Mouse (Mus musculus): ENCODE results near the gene Ceacam16.

The Ceacam16 gene

GRCm38 (mm10) chr7:19816224-19816771 lies 44.8 kb downstream of the Ceacam16 start:
- DNase-seq (ENCODE audit: low spot score in 2 of 2), result peak; percentile 45 to 51

DNA sequence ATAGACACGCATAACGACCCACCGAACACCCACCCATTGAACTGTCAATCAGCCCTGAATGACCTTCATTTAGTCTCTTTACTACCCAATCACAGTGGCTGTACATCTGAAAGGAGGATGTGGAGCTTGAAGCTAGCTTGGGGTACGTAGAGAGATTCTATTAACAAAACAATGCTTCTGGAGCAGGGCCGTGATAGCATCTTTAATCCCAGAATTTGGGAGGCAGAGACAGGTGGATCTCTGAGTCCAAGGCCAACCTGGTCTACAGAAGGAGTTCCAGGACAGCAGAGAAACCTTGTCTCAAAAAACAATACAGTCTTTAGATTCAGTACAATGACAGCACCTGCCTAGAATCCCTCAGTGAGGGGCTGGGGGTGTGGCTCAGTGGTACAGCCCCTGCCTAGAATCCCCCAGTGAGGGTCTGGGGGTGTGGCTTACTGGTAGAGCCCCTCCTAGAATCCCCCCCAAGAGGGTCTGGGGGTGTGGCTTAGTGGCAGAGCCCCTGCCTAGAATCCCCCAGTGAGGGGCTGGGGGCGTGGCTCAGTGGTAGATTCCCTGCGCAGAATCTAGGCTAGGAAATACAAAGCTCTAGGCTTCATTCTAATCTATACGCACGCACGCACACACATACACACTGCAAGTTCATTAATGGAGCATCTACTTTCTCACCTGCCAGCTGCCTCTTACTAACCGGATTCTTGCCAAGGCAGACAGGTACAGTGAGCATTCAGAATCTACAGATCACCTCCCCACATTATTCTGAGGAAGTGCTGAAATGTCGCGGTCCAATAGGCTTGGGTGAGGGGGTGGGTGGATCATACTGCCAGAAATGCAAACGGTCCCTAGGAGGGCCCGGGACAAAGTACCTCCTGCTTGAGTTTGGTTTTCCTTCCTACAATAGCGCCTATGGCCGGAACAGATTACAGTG lies 45.5 kb downstream of the Ceacam16 start:
- no peak for DNase-seq (ENCODE audit: low spot score in 2 of 2)

- DNase-seq (ENCODE audit: low spot score in 2 of 2), result no peak
These were observed 47.4 kb downstream of the Ceacam16 start for GRCm38 (mm10) chr7:19813579-19814122.

- no peak for DNase-seq (ENCODE audit: low spot score in 2 of 2)
These were observed 47.9 kb downstream of the Ceacam16 start for GRCm38 (mm10) chr7:19813161-19813560.

DNA sequence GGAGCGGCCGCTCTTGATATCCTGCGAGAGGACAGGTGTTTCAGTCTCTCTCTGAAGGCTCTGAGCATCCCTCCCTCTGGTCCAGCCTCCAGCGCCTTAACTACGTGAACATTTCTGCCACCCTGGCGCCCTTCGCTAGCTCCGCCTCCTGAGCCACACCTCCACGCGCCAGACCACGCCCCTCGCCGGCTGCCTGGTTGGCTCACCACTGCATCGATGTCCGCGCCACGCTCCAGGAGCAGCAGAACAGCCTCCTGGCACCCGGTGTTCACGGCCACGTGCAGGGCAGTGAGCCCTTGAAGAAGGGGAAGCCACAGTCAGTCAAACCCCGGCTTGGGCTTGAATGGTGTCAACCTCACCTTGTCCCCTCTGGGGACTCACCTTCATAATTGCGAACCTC lies 50.0 kb downstream of the Ceacam16 start:
- no peak for DNase-seq (ENCODE audit: low spot score in 2 of 2)

DNA sequence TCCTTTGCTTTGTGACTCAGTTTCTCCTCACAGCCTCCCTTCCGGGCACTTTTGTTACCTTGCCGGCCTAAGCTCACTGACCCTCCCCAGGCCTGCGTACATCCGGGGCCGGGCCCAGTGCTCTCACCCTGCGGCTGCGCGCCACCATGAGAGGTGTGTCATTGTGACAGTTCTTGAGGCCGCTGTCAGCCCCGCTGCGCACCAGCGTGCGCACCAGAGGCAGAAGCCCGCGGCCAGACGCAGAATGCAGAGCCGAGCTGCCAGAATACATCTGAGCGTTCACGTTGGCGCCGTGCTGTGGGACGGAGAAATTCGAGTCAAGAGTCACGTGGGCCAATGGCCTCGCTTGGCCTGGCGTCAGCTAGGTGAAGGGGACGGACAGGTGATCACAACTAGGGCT lies 51.7 kb downstream of the Ceacam16 start:
- DNase-seq (ENCODE audit: low spot score in 2 of 2), result no peak

GRCm38 (mm10) chr7:19806356-19806969 lies 54.6 kb downstream of the Ceacam16 start:
- DNase-seq (ENCODE audit: low spot score in 2 of 2), result no peak

- peak; percentile 55 to 81 for DNase-seq (ENCODE audit: low spot score in 2 of 2)
These were observed 58.1 kb downstream of the Ceacam16 start for GRCm38 (mm10) chr7:19802995-19803394.
